Mouse (Mus musculus): ENCODE results near the gene Hapln4. TPM values are rescaled to one million over a fixed set of nuclear protein-coding genes. Genes with fewer than 3 reads are reported as not detected.
A peak's percentile ranks its signal among the peaks of the same experiment; 100 is the strongest.

Gene Hapln4
- polyA plus RNA-seq, 1 experiment from 2014 or later, result 1.3 TPM

GRCm38 (mm10) chr8:70104922-70105321 is 21.7 kb downstream of the Hapln4 start:
- Histone ChIP-seq H3K27me3 (no peaks in the 10 kb centered on the region), H3K36me3 (peaks cover 71% of the 10 kb centered on the region), H3K4me2 (no peak overlapping the region), H3K4me3 (no peak overlapping the region), H3K27ac (replicated peaks) (no peak overlapping the region), H3K4me1 (replicated peaks) (0 out of 2 replicates have a peak, but pooled peaks cover 4% of the 10 kb centered on the region), H3K9me3 (no peaks in the 10 kb centered on the region), H3K9ac (no peak overlapping the region)
- 79% methylated on average over 7 of the region's 7 CpGs for WGBS
- no peak for ATAC-seq (ENCODE audit: low FRiP score, low read depth)

DNA sequence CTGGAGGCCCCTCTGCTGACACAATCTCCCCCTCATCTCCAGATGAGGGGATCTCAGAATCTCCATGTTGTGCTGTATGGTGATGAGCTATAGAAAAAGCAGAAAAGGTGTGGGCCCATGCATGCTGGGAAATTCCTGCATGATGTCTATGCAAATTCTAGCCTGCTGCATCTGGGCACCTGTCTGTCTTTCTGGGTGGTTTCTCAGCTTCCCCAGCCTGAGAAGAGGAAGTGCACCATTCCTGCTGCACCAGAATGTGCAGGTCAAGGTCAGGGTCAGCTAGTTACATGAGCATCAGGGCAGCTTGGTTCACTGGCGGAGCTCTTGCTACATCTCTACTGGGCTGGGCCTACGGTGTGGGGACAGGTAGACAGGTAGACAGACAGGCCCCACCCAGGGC is 27.2 kb downstream of the Hapln4 start:
- H3K4me3 ChIP-seq, result no peak overlapping the region
- no peak overlapping the region for H3K9ac ChIP-seq
- H3K4me1 ChIP-seq (replicated peaks), result peaks cover 24% of the 10 kb centered on the region
- 94% methylated on average over 2 of the region's 2 CpGs for WGBS
- peaks cover 81% of the 10 kb centered on the region for H3K36me3 ChIP-seq
- H3K4me2 ChIP-seq, result no peak overlapping the region
- no peak for ATAC-seq (ENCODE audit: low FRiP score, low read depth)
- no peaks in the 10 kb centered on the region for H3K27me3 ChIP-seq
- no peaks in the 10 kb centered on the region for H3K9me3 ChIP-seq
- no peak overlapping the region for H3K27ac ChIP-seq (replicated peaks)

DNA sequence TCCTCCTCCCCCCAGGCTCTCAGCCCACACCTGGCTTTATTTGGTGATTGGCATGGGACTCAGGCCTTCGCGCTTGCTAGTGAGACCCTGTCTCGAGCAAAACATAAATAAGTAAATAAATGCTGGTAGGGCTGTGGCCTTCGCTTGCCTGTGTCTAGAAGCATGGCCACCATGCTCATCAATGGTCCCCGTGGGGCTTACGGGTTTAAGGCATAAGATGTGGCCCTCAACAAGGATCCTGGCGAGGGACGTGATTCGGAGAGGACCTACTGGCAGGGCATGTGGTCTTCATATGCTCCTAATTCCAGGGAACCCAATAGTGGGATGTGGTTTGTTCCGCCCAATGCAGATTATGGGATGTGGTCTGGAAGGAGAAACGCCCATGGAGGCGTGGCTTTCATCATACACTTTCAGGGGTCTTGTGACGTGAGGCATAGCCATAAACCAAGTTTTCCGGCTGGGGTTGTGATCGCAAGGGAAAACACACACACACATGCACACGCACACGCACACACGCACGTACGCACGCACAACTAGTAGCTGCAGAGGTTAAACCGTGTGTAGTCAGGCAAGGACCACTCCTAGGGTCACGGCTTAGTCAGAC is 28.0 kb downstream of the Hapln4 start:
- Histone ChIP-seq H3K4me1 (replicated peaks) (peaks cover 24% of the 10 kb centered on the region), H3K36me3 (peaks cover 77% of the 10 kb centered on the region), H3K27ac (replicated peaks) (no peak overlapping the region), H3K4me2 (no peak overlapping the region), H3K9ac (no peak overlapping the region), H3K9me3 (no peaks in the 10 kb centered on the region), H3K27me3 (no peaks in the 10 kb centered on the region), H3K4me3 (no peak overlapping the region)
- 58% methylated on average over 23 of the region's 23 CpGs for WGBS
- ATAC-seq (ENCODE audit: low FRiP score, low read depth), result peak; percentile 4; the same call in 1 of the 2 replicates

DNA sequence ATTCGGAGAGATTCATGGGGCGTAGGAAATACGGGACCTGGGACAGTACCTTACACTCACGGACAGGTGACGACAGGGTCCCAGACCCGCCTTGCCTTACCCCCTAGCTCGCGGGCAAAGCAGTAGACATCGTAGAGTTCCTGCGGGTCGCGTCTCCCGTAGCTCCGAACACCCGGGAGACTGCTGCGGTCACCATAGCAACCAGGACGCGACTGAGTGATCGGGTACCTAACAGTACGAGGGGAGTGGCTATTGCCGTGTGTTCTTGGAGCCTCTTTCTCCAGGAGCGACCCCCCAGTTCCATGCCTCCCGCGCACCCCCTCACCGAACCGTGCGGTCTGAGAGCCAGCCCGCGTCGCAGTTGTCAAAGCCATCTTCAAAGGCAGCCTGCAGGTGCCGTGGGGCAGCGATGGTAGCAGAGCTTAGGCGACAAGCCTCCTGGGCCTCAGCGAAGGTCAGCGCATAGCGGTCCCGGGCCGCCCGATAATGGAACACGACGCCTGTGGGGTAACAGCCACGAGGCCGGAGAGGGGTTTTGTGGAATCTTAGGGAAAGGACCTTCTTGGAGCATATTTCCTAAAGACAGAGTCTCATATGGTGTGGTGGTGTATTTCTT is 29.3 kb downstream of the Hapln4 start:
- peaks cover 68% of the 10 kb centered on the region for H3K36me3 ChIP-seq
- 9% methylated on average over 43 of the region's 43 CpGs for WGBS
- peak overlapping the region; percentile 9; the same call in 1 of the 2 replicates for H3K4me2 ChIP-seq
- H3K27me3 ChIP-seq, result no peaks in the 10 kb centered on the region
- peaks cover 36% of the 10 kb centered on the region for H3K4me1 ChIP-seq (replicated peaks)
- H3K9me3 ChIP-seq, result no peaks in the 10 kb centered on the region
- H3K4me3 ChIP-seq, result no peak overlapping the region
- no peak overlapping the region for H3K27ac ChIP-seq (replicated peaks)
- ATAC-seq (ENCODE audit: low FRiP score, low read depth), result no peak
- peak overlapping the region; percentile 12; the same call in 1 of the 2 replicates for H3K9ac ChIP-seq

- peaks cover 49% of the 10 kb centered on the region for H3K36me3 ChIP-seq
Observed at GRCm38 (mm10) chr8:70114488-70114887, 31.2 kb downstream of the Hapln4 start.

DNA sequence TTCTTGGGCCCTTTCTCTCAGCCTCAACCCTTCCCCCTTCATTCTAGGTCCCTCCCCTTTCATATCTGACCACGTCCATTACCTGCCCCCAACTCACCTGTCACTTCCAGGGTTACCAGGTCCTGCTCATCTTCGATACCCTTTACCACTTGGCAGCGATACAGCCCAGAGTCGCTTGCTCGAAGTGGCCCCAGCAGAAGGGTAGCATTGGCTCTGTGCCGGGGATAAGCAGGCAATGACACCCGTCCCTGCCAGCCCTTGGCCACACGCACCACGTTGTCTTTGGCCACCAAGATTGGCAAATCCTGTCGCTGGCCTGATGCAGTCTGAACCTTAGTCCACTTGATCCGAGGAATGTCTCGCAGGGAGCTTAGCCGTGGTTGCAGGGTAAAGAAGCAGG is 31.6 kb downstream of the Hapln4 start:
- Histone ChIP-seq H3K9me3 (no peaks in the 10 kb centered on the region), H3K36me3 (peaks cover 45% of the 10 kb centered on the region), H3K4me2 (no peak overlapping the region), H3K4me3 (no peak overlapping the region), H3K9ac (no peak overlapping the region), H3K27me3 (no peaks in the 10 kb centered on the region), H3K4me1 (replicated peaks) (peaks cover 44% of the 10 kb centered on the region), H3K27ac (replicated peaks) (no peak overlapping the region)
- ATAC-seq (ENCODE audit: low FRiP score, low read depth), result no peak
- 71% methylated on average over 13 of the region's 13 CpGs for WGBS

More at GRCm38 (mm10) chr8:70114488-70114887, 31.2 kb downstream of the Hapln4 start:
- no peak overlapping the region for H3K4me2 ChIP-seq
- WGBS, result 21% methylated on average over 6 of the region's 6 CpGs
- ATAC-seq (ENCODE audit: low FRiP score, low read depth), result no peak
- H3K9me3 ChIP-seq, result no peaks in the 10 kb centered on the region
- no peak overlapping the region for H3K9ac ChIP-seq
- H3K4me3 ChIP-seq, result no peak overlapping the region
- H3K27me3 ChIP-seq, result no peaks in the 10 kb centered on the region
- H3K4me1 ChIP-seq (replicated peaks), result peaks cover 47% of the 10 kb centered on the region
- H3K27ac ChIP-seq (replicated peaks), result no peak overlapping the region

- H3K4me1 ChIP-seq (replicated peaks), result peaks cover 33% of the 10 kb centered on the region
- no peaks in the 10 kb centered on the region for H3K9me3 ChIP-seq
- peak overlapping the region; percentile 58 for H3K4me3 ChIP-seq
- no peaks in the 10 kb centered on the region for H3K27me3 ChIP-seq
- no peak overlapping the region for H3K27ac ChIP-seq (replicated peaks)
- WGBS, result 14% methylated on average over 9 of the region's 9 CpGs
- H3K4me2 ChIP-seq, result peak overlapping the region; percentile 62
- H3K36me3 ChIP-seq, result peaks cover 25% of the 10 kb centered on the region
- ATAC-seq (ENCODE audit: low FRiP score, low read depth), result no peak
- no peak overlapping the region for H3K9ac ChIP-seq
Observed at GRCm38 (mm10) chr8:70117611-70118010, 34.4 kb downstream of the Hapln4 start.

GRCm38 (mm10) chr8:70118726-70119700 is 35.8 kb downstream of the Hapln4 start:
- Histone ChIP-seq H3K27me3 (no peaks in the 10 kb centered on the region), H3K36me3 (peaks cover 16% of the 10 kb centered on the region), H3K4me1 (replicated peaks) (peaks cover 29% of the 10 kb centered on the region), H3K9ac (peak overlapping the region; percentile 77), H3K27ac (replicated peaks) (peak overlapping the region; percentile 89), H3K4me2 (peak overlapping the region; percentile 62), H3K9me3 (no peaks in the 10 kb centered on the region), H3K4me3 (peak overlapping the region; percentile 58)
- 4% methylated on average over 17 of the region's 17 CpGs for WGBS
- peak; percentile 79 for ATAC-seq (ENCODE audit: low FRiP score, low read depth)

- no peaks in the 10 kb centered on the region for H3K9me3 ChIP-seq
- H3K4me3 ChIP-seq, result peak within 1 kb of the TSS; percentile 58
- peak within 1 kb of the TSS; percentile 89 for H3K27ac ChIP-seq (replicated peaks)
- peak within 1 kb of the TSS; percentile 77 for H3K9ac ChIP-seq
- WGBS, result 2% methylated on average over 19 of the region's 19 CpGs
- H3K36me3 ChIP-seq, result peaks cover under 1% of the 10 kb centered on the region; the same call in 1 of the 2 replicates
- no peaks in the 10 kb centered on the region for H3K27me3 ChIP-seq
- H3K4me1 ChIP-seq (replicated peaks), result peaks cover 24% of the 10 kb centered on the region
- H3K4me2 ChIP-seq, result peak within 1 kb of the TSS; percentile 62
- ATAC-seq (ENCODE audit: low FRiP score, low read depth), result peak; percentile 71
Observed at GRCm38 (mm10) chr8:70120667-70121066, 37.4 kb downstream of the Hapln4 start, which contains the start of gene Ncan. Gene Ncan (minus strand): TSS chr8:70120873.

- no peak for ATAC-seq (ENCODE audit: low FRiP score, low read depth)
- no peaks in the 10 kb centered on the region for H3K36me3 ChIP-seq
- no peak overlapping the region for H3K4me3 ChIP-seq
- no peaks in the 10 kb centered on the region for H3K9me3 ChIP-seq
- no peak overlapping the region for H3K9ac ChIP-seq
- WGBS, result 59% methylated on average over 2 of the region's 2 CpGs
- no peak overlapping the region for H3K4me2 ChIP-seq
- H3K27ac ChIP-seq (replicated peaks), result no peak overlapping the region
- peaks cover 9% of the 10 kb centered on the region for H3K4me1 ChIP-seq (replicated peaks)
- H3K27me3 ChIP-seq, result no peaks in the 10 kb centered on the region
Observed at GRCm38 (mm10) chr8:70122863-70123262, 39.6 kb downstream of the Hapln4 start.

DNA sequence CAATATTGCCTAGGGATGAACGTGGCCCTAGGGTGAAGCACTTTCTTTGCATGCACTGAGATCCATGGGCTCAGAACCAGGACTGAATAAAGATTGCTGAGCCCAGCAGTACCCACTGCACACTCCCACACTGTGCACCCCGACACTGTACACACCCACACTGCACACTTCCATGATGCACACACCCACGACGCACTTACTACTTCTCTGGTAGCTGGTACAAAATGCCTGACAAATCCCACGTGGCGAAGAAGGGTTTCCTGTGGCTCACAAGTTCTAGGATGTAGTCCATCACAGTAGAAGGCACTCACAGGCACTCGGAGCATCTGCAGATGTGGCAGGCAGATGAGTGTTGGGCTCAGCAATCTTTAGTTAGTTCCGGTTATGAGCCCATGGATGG is 41.7 kb downstream of the Hapln4 start:
- 68% methylated on average over 8 of the region's 8 CpGs for WGBS
- Histone ChIP-seq H3K27ac (replicated peaks) (no peak overlapping the region), H3K4me1 (replicated peaks) (0 out of 2 replicates have a peak, but pooled peaks cover 5% of the 10 kb centered on the region), H3K9me3 (no peaks in the 10 kb centered on the region), H3K4me2 (no peak overlapping the region), H3K9ac (no peak overlapping the region), H3K36me3 (no peaks in the 10 kb centered on the region), H3K4me3 (no peak overlapping the region), H3K27me3 (no peaks in the 10 kb centered on the region)
- ATAC-seq (ENCODE audit: low FRiP score, low read depth), result no peak
